Mouse (Mus musculus): ENCODE measurements around the gene Lsm6. TPM values are rescaled to one million over a fixed set of nuclear protein-coding genes. Genes with fewer than 3 reads are reported as not detected.

Lsm6 gene
- total RNA-seq (2014; rRNA removed), result 29.8 and 38.3 TPM in 2 replicates
- 10.6 and 10.9 TPM in 2 replicates for polyA plus RNA-seq (2012; rRNA removed)

- DNase-seq (ENCODE audit: extremely low read depth, low read depth, low spot score), result peak; percentile 87
- peak within 1 kb of the TSS; percentile 86 for H3K27ac ChIP-seq (replicated peaks; ENCODE audit: insufficient read depth, low read depth, low read length)
- no peaks in the 10 kb centered on the region for H3K4me1 ChIP-seq (ENCODE audit: control insufficient read depth, insufficient read depth, low read length)
- H3K36me3 ChIP-seq (ENCODE audit: control insufficient read depth, insufficient read depth, low read length), result no peaks in the 10 kb centered on the region
- peak within 1 kb of the TSS; percentile 97 for H3K4me3 ChIP-seq (ENCODE audit: insufficient read depth, low read depth, low read length)
- TF ChIP-seq CTCF (IDR thresholded peaks at IDR 0.05; ENCODE audit: low read depth, low read length) (no peak), POLR2A (IDR thresholded peaks at IDR 0.05; ENCODE audit: extremely low read depth, insufficient read depth, low read length) (no peak)
- under 1% methylated on average over 70 of the region's 70 CpGs for WGBS
- no peaks in the 10 kb centered on the region for H3K27me3 ChIP-seq (ENCODE audit: control insufficient read depth, insufficient read depth, low read length)
- H3K9ac ChIP-seq (ENCODE audit: low read depth, low read length), result peak within 1 kb of the TSS; percentile 96
- H3K79me2 ChIP-seq (ENCODE audit: control insufficient read depth, insufficient read depth, low read length), result no peaks in the 10 kb centered on the region
Measured at GRCm38 (mm10) chr8:78820673-78821310, at the start of gene Lsm6. TSS of gene Lsm6 (minus strand) at chr8:78821140.

- TF ChIP-seq CTCF (IDR thresholded peaks at IDR 0.05; ENCODE audit: low read depth, low read length) (no peak), POLR2A (IDR thresholded peaks at IDR 0.05; ENCODE audit: extremely low read depth, insufficient read depth, low read length) (no peak)
- WGBS, result 84% methylated on average over 2 of the region's 2 CpGs
- Histone ChIP-seq H3K9ac (ENCODE audit: low read depth, low read length) (no peak overlapping the region), H3K36me3 (ENCODE audit: control insufficient read depth, insufficient read depth, low read length) (no peaks in the 10 kb centered on the region), H3K4me1 (ENCODE audit: control insufficient read depth, insufficient read depth, low read length) (no peaks in the 10 kb centered on the region), H3K4me3 (ENCODE audit: insufficient read depth, low read depth, low read length) (no peak overlapping the region), H3K27ac (replicated peaks; ENCODE audit: insufficient read depth, low read depth, low read length) (no peak overlapping the region), H3K27me3 (ENCODE audit: control insufficient read depth, insufficient read depth, low read length) (no peaks in the 10 kb centered on the region), H3K79me2 (ENCODE audit: control insufficient read depth, insufficient read depth, low read length) (no peaks in the 10 kb centered on the region)
- DNase-seq (ENCODE audit: extremely low read depth, low read depth, low spot score), result no peak
Measured at GRCm38 (mm10) chr8:78867036-78867435, 46.1 kb upstream of the Lsm6 start.

- Histone ChIP-seq H3K79me2 (ENCODE audit: control insufficient read depth, insufficient read depth, low read length) (no peaks in the 10 kb centered on the region), H3K27ac (replicated peaks; ENCODE audit: insufficient read depth, low read depth, low read length) (no peak overlapping the region), H3K27me3 (ENCODE audit: control insufficient read depth, insufficient read depth, low read length) (no peaks in the 10 kb centered on the region), H3K4me1 (ENCODE audit: control insufficient read depth, insufficient read depth, low read length) (no peaks in the 10 kb centered on the region), H3K9ac (ENCODE audit: low read depth, low read length) (no peak overlapping the region), H3K36me3 (ENCODE audit: control insufficient read depth, insufficient read depth, low read length) (no peaks in the 10 kb centered on the region), H3K4me3 (ENCODE audit: insufficient read depth, low read depth, low read length) (no peak overlapping the region)
- WGBS, result 64% methylated on average over 1 of the region's 1 CpGs
- no peak for DNase-seq (ENCODE audit: extremely low read depth, low read depth, low spot score)
- TF ChIP-seq POLR2A (IDR thresholded peaks at IDR 0.05; ENCODE audit: extremely low read depth, insufficient read depth, low read length) (no peak), CTCF (IDR thresholded peaks at IDR 0.05; ENCODE audit: low read depth, low read length) (no peak)
Measured at GRCm38 (mm10) chr8:78863001-78863400, 42.1 kb upstream of the Lsm6 start.

GRCm38 (mm10) chr8:78862046-78862445 lies 41.1 kb upstream of the Lsm6 start:
- no peak overlapping the region for H3K27ac ChIP-seq (replicated peaks; ENCODE audit: insufficient read depth, low read depth, low read length)
- no peak overlapping the region for H3K4me3 ChIP-seq (ENCODE audit: insufficient read depth, low read depth, low read length)
- no peaks in the 10 kb centered on the region for H3K79me2 ChIP-seq (ENCODE audit: control insufficient read depth, insufficient read depth, low read length)
- no peaks in the 10 kb centered on the region for H3K36me3 ChIP-seq (ENCODE audit: control insufficient read depth, insufficient read depth, low read length)
- no peak for TF ChIP-seq POLR2A (IDR thresholded peaks at IDR 0.05; ENCODE audit: extremely low read depth, insufficient read depth, low read length)
- TF ChIP-seq CTCF (IDR thresholded peaks at IDR 0.05; ENCODE audit: low read depth, low read length), result no peak
- WGBS, result 68% methylated on average over 9 of the region's 9 CpGs
- H3K27me3 ChIP-seq (ENCODE audit: control insufficient read depth, insufficient read depth, low read length), result no peaks in the 10 kb centered on the region
- no peak for DNase-seq (ENCODE audit: extremely low read depth, low read depth, low spot score)
- no peaks in the 10 kb centered on the region for H3K4me1 ChIP-seq (ENCODE audit: control insufficient read depth, insufficient read depth, low read length)
- H3K9ac ChIP-seq (ENCODE audit: low read depth, low read length), result no peak overlapping the region

GRCm38 (mm10) chr8:78860789-78861188 lies 39.8 kb upstream of the Lsm6 start:
- no peak for DNase-seq (ENCODE audit: extremely low read depth, low read depth, low spot score)
- no peak overlapping the region for H3K27ac ChIP-seq (replicated peaks; ENCODE audit: insufficient read depth, low read depth, low read length)
- H3K4me3 ChIP-seq (ENCODE audit: insufficient read depth, low read depth, low read length), result no peak overlapping the region
- no peaks in the 10 kb centered on the region for H3K79me2 ChIP-seq (ENCODE audit: control insufficient read depth, insufficient read depth, low read length)
- H3K36me3 ChIP-seq (ENCODE audit: control insufficient read depth, insufficient read depth, low read length), result no peaks in the 10 kb centered on the region
- 68% methylated on average over 5 of the region's 5 CpGs for WGBS
- no peaks in the 10 kb centered on the region for H3K4me1 ChIP-seq (ENCODE audit: control insufficient read depth, insufficient read depth, low read length)
- TF ChIP-seq POLR2A (IDR thresholded peaks at IDR 0.05; ENCODE audit: extremely low read depth, insufficient read depth, low read length) (no peak), CTCF (IDR thresholded peaks at IDR 0.05; ENCODE audit: low read depth, low read length) (no peak)
- H3K27me3 ChIP-seq (ENCODE audit: control insufficient read depth, insufficient read depth, low read length), result no peaks in the 10 kb centered on the region
- no peak overlapping the region for H3K9ac ChIP-seq (ENCODE audit: low read depth, low read length)

GRCm38 (mm10) chr8:78857421-78857820 lies 36.5 kb upstream of the Lsm6 start:
- Histone ChIP-seq H3K27ac (replicated peaks; ENCODE audit: insufficient read depth, low read depth, low read length) (no peak overlapping the region), H3K27me3 (ENCODE audit: control insufficient read depth, insufficient read depth, low read length) (no peaks in the 10 kb centered on the region), H3K4me3 (ENCODE audit: insufficient read depth, low read depth, low read length) (no peak overlapping the region), H3K9ac (ENCODE audit: low read depth, low read length) (no peak overlapping the region), H3K36me3 (ENCODE audit: control insufficient read depth, insufficient read depth, low read length) (no peaks in the 10 kb centered on the region), H3K79me2 (ENCODE audit: control insufficient read depth, insufficient read depth, low read length) (no peaks in the 10 kb centered on the region), H3K4me1 (ENCODE audit: control insufficient read depth, insufficient read depth, low read length) (no peaks in the 10 kb centered on the region)
- WGBS, result 90% methylated on average over 7 of the region's 7 CpGs
- TF ChIP-seq CTCF (IDR thresholded peaks at IDR 0.05; ENCODE audit: low read depth, low read length) (no peak), POLR2A (IDR thresholded peaks at IDR 0.05; ENCODE audit: extremely low read depth, insufficient read depth, low read length) (no peak)
- no peak for DNase-seq (ENCODE audit: extremely low read depth, low read depth, low spot score)

All from liver, adult 2 months (tissue).